Mouse (Mus musculus): Measurements from ENCODE around the gene Hoxb4. TPM values are rescaled to one million over a fixed set of nuclear protein-coding genes. Genes with fewer than 3 reads are reported as not detected.

Gene Hoxb4
- polyA plus RNA-seq, 1 experiment from 2014 or later = not detected

DNA sequence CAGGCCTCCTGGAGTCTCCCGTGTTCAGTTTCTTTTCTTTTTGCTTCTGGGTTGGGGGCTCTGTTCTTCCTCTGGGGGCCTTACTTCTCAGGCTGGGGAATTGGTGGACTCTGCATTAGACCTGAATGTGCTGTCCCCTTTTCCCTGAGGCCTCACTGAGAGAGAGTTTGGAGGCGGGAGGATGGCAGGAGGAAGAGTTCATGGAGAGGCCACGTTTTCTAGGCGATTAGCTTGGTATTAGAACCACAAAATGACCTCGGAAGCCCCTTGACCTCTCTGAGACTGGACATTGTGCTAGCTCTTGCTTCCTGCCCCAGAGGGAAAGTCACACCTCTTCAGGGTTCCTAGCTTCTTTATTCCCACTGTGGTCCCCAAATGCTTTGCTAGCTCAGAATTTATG lies 6.1 kb downstream of the Hoxb4 start:
- Histone ChIP-seq H3K4me1 (no peaks in the 10 kb centered on the region), H3K4me2 (no peak overlapping the region), H3K9me3 (replicated peaks) (no peaks in the 10 kb centered on the region), H3K4me3 (no peak overlapping the region), H3K27me3 (peaks cover 100% of the 10 kb centered on the region), H3K27ac (no peak overlapping the region), H3K36me3 (ENCODE audit: poor library complexity, severe bottlenecking) (no peaks in the 10 kb centered on the region), H3K9ac (no peak overlapping the region)
- 1% methylated on average over 5 of the region's 5 CpGs for WGBS
- ATAC-seq = no peak

DNA sequence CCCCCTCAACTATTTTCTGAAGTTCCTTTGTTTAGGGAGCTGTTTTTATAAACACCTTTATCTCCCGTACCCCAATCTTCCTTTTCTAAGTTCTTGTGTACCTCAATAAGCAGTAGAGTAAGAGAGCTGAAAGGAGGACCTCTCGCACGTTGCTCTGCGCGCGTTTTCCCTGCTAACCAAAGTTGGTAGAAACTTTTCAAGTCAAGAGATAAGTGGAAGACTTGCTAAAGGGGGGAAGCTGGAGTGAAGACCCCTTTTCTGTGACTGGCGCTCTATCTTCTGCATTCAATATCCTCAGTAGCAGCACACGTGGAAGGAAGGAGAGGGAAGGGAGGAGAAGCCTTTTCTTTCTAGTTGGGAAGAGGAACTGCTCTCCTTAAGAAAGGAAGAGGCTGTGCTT lies 6.9 kb downstream of the Hoxb4 start:
- Histone ChIP-seq H3K27ac (no peak overlapping the region), H3K27me3 (peaks cover 100% of the 10 kb centered on the region), H3K4me3 (no peak overlapping the region), H3K9me3 (replicated peaks) (no peaks in the 10 kb centered on the region), H3K36me3 (ENCODE audit: poor library complexity, severe bottlenecking) (no peaks in the 10 kb centered on the region), H3K9ac (no peak overlapping the region), H3K4me2 (no peak overlapping the region), H3K4me1 (no peaks in the 10 kb centered on the region)
- WGBS = 4% methylated on average over 8 of the region's 8 CpGs
- no peak for ATAC-seq

DNA sequence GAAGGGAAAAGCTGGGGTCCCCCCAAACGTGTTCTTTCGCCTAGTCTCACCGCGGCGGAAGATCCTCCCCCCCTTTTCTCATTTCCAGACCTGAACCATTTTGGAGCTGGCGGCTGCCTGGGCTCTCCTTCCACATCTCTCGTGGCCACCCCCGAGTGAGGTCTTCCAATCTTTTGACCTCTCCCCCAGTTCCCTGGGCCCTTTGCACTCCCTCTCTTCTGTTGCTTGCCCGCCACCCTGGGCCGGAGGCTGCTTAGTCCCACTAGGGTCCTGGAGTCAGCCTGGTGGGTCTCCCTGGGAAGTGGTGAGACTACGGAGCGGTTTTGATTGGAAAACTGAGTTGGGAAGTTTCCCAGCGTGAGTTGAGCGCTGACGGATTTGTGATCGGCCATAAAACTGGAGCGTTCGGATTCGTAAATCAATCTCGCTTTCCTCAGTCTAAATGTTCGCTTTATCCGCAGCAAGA lies 7.7 kb downstream of the Hoxb4 start:
- WGBS = 2% methylated on average over 22 of the region's 22 CpGs
- no peak overlapping the region for H3K4me2 ChIP-seq
- H3K9me3 ChIP-seq (replicated peaks) = no peaks in the 10 kb centered on the region
- H3K4me1 ChIP-seq = no peaks in the 10 kb centered on the region
- H3K27ac ChIP-seq = no peak overlapping the region
- no peak overlapping the region for H3K9ac ChIP-seq
- no peaks in the 10 kb centered on the region for H3K36me3 ChIP-seq (ENCODE audit: poor library complexity, severe bottlenecking)
- peaks cover 100% of the 10 kb centered on the region for H3K27me3 ChIP-seq
- H3K4me3 ChIP-seq = no peak overlapping the region
- no peak for ATAC-seq

DNA sequence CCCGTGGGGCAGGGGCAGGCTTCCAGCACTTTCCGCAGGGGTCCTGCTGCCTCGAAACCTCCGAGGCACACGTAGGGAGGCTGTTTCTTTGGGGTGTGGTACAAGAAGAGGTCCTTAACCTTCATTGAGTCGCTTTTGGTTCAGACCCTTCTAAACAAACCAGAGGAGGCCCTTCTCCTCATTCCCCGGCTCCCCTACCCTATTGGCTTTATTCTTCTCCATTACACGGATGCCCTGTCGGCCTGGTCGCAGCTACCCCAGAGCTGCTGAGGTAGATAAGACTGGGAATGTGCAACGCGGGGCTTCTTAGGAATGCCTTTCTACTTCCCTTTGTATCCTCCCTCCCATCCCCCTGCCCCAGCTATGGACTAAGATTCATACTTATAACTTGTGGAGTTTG lies 8.6 kb downstream of the Hoxb4 start:
- H3K27ac ChIP-seq = no peak overlapping the region

DNA sequence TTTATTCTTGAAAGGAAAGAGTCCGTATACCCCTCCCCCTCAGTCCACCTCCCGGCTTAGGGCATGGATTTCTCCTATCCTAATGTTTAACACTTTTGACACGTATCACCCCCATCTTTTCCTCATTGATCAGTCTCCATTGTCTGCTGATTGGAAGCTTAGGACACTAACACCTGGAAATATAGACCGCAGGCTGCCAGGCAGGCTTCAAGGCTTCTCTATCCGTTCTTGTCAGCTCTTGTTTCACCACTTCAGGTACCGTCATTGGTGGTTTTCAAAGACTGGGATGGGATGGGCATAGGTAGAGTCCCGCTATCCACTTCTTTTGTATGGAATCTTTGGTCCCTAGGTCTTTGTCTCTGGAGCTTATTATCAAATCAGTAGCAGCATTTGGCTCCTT lies 9.1 kb downstream of the Hoxb4 start:
- H3K4me1 ChIP-seq = no peaks in the 10 kb centered on the region
- no peak overlapping the region for H3K27ac ChIP-seq
- no peak overlapping the region for H3K4me2 ChIP-seq
- H3K4me3 ChIP-seq = no peak overlapping the region
- no peaks in the 10 kb centered on the region for H3K36me3 ChIP-seq (ENCODE audit: poor library complexity, severe bottlenecking)
- no peaks in the 10 kb centered on the region for H3K9me3 ChIP-seq (replicated peaks)
- H3K27me3 ChIP-seq = peaks cover 100% of the 10 kb centered on the region
- H3K9ac ChIP-seq = no peak overlapping the region
- ATAC-seq = no peak
- 2% methylated on average over 7 of the region's 7 CpGs for WGBS

More for the DNA sequence above, 8.6 kb downstream of the Hoxb4 start:
- no peaks in the 10 kb centered on the region for H3K9me3 ChIP-seq (replicated peaks)
- no peaks in the 10 kb centered on the region for H3K36me3 ChIP-seq (ENCODE audit: poor library complexity, severe bottlenecking)
- H3K9ac ChIP-seq = no peak overlapping the region
- ATAC-seq = no peak
- no peaks in the 10 kb centered on the region for H3K4me1 ChIP-seq
- H3K27me3 ChIP-seq = peaks cover 100% of the 10 kb centered on the region
- no peak overlapping the region for H3K4me2 ChIP-seq
- 2% methylated on average over 12 of the region's 12 CpGs for WGBS
- H3K4me3 ChIP-seq = no peak overlapping the region

DNA sequence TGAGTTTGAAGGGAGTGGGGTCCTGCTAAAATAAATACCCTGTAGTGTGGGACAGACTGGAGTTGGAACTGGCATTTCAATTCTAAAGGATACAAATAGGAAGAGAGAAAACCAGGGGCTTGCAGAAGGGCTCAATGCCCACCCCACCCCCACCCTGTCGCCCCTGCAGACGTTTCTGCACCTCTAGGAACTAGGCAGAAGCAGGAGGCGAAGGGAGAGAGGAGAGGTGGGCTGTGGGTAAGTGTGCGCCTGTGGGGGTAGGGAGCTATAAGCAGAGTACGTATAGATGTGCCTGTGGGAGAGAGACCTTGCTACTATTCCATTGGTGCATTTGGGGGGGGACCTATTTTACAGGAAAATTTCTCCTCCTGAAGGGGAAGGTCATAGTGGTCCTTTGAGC lies 9.7 kb downstream of the Hoxb4 start:
- Histone ChIP-seq H3K4me1 (no peaks in the 10 kb centered on the region), H3K4me3 (no peak overlapping the region), H3K9ac (no peak overlapping the region), H3K27ac (no peak overlapping the region), H3K27me3 (peaks cover 100% of the 10 kb centered on the region), H3K4me2 (no peak overlapping the region), H3K36me3 (ENCODE audit: poor library complexity, severe bottlenecking) (no peaks in the 10 kb centered on the region), H3K9me3 (replicated peaks) (no peaks in the 10 kb centered on the region)
- WGBS = 3% methylated on average over 5 of the region's 5 CpGs
- ATAC-seq = no peak

DNA sequence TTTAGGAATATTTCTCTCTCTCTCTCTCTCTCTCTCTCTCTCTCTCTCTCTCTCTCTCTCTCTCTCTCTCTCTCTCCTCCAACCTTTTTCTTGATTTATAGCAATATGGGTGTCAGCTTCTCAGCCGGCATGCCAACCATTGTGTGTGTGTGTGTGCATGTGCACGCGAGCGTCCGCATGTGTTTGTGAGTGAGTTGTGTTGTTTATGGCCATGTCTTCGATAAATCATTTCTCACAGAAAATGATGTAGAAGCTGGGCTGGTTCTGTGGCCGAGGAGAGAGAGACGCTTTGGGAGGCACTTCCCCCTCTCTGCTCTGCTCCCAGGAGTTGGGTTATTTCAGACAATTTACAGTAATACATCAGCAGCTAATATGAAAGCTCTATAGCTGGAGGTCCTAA lies 10.5 kb downstream of the Hoxb4 start:
- H3K27ac ChIP-seq = no peak overlapping the region
- no peaks in the 10 kb centered on the region for H3K36me3 ChIP-seq (ENCODE audit: poor library complexity, severe bottlenecking)
- no peak overlapping the region for H3K9ac ChIP-seq
- WGBS = 4% methylated on average over 8 of the region's 8 CpGs
- H3K4me1 ChIP-seq = no peaks in the 10 kb centered on the region
- H3K4me2 ChIP-seq = no peak overlapping the region
- no peak for ATAC-seq
- no peaks in the 10 kb centered on the region for H3K9me3 ChIP-seq (replicated peaks)
- peaks cover 100% of the 10 kb centered on the region for H3K27me3 ChIP-seq
- no peak overlapping the region for H3K4me3 ChIP-seq

DNA sequence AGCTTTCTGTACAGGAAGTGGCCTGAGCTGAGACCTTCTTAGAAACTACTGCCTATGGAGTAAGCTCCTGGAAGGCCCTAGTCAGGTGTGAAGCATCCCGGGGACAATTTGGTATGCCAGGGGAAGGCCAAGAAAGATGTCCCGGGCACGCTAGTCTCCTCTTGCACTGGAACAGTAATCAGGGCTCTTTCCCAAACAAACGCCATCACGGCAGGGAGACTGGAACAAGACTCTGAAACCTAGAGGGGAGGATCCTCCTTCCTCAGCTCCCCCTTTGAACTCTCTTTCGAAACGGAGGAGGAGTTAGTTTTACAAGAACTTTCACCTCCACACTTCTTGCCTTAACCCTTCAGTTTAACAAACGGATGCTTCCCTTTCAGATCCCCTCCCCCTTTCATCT lies 14.0 kb downstream of the Hoxb4 start:
- Histone ChIP-seq H3K9ac (no peak overlapping the region), H3K4me1 (no peaks in the 10 kb centered on the region), H3K27ac (no peak overlapping the region), H3K4me3 (no peak overlapping the region), H3K36me3 (ENCODE audit: poor library complexity, severe bottlenecking) (no peaks in the 10 kb centered on the region), H3K27me3 (peaks cover 100% of the 10 kb centered on the region), H3K9me3 (replicated peaks) (no peaks in the 10 kb centered on the region), H3K4me2 (no peak overlapping the region)
- WGBS = under 1% methylated on average over 8 of the region's 8 CpGs
- no peak for ATAC-seq

DNA sequence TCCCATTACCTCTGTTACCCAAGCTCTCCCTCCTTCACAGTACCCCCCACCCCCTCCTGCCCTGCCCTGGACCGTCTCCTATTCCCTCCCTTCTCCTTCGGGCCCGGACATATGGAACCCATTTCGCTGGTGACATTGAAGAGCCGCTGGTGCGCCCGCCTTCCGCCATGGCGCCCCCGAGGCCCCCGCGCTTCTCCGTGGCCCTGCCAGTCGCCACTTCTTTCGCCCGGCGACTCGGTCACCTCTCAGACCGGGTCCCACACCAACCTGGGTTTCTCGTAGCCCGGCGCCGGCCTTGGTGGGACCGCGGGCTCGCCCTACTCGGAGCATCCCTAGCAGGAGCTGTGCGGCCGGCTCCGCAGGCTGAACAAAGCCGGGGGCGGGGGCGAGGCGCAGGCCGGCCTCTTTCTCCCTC lies 14.6 kb downstream of the Hoxb4 start:
- WGBS = under 1% methylated on average over 35 of the region's 35 CpGs
- no peak overlapping the region for H3K4me3 ChIP-seq

DNA sequence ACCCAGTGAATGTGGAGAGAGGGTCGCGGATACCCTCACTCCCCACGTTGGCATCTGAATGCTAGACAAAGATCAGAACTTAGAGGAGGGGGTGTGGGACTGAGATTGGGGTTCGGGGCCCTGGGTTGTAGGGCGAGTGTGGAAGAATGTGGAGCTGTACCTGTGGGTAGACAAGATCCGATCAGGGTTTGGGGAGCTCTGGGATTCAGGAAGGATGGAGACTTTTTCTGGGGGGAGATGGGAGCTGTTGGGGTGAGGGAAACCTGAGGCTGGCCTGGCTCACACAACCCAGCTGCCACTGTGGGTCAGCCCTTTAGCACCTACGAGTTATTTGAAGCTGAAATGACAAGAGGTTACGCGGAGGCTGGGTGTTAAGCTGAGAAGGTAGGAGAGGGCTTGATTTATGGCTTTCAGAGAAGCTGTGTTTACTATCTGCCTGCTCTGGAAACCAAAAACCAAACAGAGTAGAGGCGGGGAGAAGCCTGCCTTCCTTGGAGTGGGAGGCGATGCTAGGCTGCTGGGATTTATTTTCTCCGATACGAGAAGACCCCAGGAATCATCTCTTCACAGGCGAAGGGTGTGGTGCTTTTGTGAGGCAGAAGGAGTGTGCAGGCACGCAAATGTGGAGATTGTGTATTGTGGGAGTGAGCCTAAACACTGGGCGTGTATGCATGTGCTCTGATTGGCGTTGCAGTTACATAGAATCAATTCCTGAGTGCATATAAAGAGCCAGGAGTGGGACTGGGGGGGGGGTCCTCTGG lies 15.4 kb downstream of the Hoxb4 start:
- Histone ChIP-seq H3K9ac (no peak overlapping the region), H3K27me3 (peaks cover 100% of the 10 kb centered on the region), H3K4me1 (no peaks in the 10 kb centered on the region), H3K36me3 (ENCODE audit: poor library complexity, severe bottlenecking) (no peaks in the 10 kb centered on the region), H3K9me3 (replicated peaks) (no peaks in the 10 kb centered on the region), H3K4me3 (no peak overlapping the region), H3K27ac (no peak overlapping the region), H3K4me2 (no peak overlapping the region)
- 2% methylated on average over 17 of the region's 17 CpGs for WGBS
- ATAC-seq = no peak

More for the DNA sequence above, 14.6 kb downstream of the Hoxb4 start:
- no peak for ATAC-seq
- Histone ChIP-seq H3K9me3 (replicated peaks) (no peaks in the 10 kb centered on the region), H3K4me1 (no peaks in the 10 kb centered on the region), H3K4me2 (no peak overlapping the region), H3K36me3 (ENCODE audit: poor library complexity, severe bottlenecking) (no peaks in the 10 kb centered on the region), H3K27me3 (peaks cover 100% of the 10 kb centered on the region), H3K27ac (no peak overlapping the region), H3K9ac (no peak overlapping the region)

DNA sequence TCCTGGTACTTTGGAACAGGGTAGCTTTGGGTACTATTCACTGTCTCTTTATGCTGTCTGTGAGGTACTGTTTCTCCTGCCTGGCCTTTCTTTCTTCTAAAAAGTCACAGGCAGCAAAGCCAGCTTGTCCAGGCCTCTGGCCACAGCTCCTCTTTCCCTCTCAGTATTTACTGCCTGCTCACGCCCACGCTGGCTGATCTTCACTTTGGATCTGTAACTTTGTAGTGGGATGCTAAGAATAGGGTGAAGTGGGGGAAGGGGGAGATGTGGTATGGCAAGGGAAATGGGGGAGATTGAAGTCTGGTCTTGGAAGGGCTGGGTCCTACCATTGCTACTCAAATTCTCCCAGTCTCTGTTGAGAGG lies 15.9 kb downstream of the Hoxb4 start:
- Histone ChIP-seq H3K36me3 (ENCODE audit: poor library complexity, severe bottlenecking) (no peaks in the 10 kb centered on the region), H3K9ac (no peak overlapping the region), H3K27me3 (peaks cover 100% of the 10 kb centered on the region), H3K4me3 (no peak overlapping the region), H3K4me2 (no peak overlapping the region), H3K4me1 (no peaks in the 10 kb centered on the region), H3K9me3 (replicated peaks) (no peaks in the 10 kb centered on the region), H3K27ac (no peak overlapping the region)
- no peak for ATAC-seq
- 0% methylated on average over 2 of the region's 2 CpGs for WGBS

DNA sequence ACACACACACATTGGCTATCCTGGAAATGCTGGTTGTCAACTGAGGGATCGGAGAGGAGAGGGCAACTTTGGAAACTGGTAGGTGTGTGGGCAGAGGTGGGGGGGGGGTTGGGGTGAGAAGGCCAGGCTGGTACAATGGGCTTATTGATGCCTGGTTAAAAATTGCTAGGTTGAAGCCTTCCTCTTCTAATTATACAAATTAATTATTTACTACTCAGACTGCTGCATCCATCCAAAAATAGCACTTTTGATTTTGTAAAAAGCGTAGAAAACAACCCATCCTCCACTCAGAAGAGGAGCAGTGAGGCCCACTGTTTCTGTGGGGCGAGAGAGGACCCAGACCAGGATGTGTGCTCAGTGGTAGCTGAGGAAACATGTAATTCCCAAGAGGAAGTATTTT lies 16.9 kb downstream of the Hoxb4 start:
- Histone ChIP-seq H3K9ac (no peak overlapping the region), H3K27me3 (peaks cover 100% of the 10 kb centered on the region), H3K36me3 (ENCODE audit: poor library complexity, severe bottlenecking) (no peaks in the 10 kb centered on the region), H3K27ac (no peak overlapping the region), H3K4me2 (no peak overlapping the region), H3K9me3 (replicated peaks) (no peaks in the 10 kb centered on the region), H3K4me1 (no peaks in the 10 kb centered on the region), H3K4me3 (no peak overlapping the region)
- no peak for ATAC-seq
- 14% methylated on average over 3 of the region's 3 CpGs for WGBS

DNA sequence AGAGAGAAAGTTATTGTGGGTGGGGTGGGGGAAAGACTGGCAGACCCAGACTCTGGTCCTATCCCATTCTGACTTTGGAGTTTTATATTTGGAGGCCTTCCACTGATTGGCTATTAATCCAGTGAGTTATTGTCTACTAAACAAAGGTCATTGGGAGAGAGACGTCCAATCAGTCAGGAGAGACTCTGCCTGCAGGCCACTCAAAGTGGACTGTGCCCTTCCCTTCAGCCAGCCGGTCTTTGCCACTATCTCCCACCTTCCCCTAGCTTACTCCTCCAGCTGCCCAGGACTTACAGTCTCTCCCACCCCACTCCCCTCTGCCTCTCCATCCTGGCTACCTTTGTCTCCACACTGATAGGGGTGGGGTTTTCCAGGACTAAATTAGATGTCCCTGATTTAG lies 18.5 kb downstream of the Hoxb4 start:
- ATAC-seq = no peak
- Histone ChIP-seq H3K4me1 (no peaks in the 10 kb centered on the region), H3K27ac (no peak overlapping the region), H3K4me3 (no peak overlapping the region), H3K9ac (no peak overlapping the region), H3K27me3 (peaks cover 100% of the 10 kb centered on the region), H3K4me2 (no peak overlapping the region), H3K36me3 (ENCODE audit: poor library complexity, severe bottlenecking) (no peaks in the 10 kb centered on the region), H3K9me3 (replicated peaks) (no peaks in the 10 kb centered on the region)
- whole genome bisulfite sequencing = 0% methylated on average over 2 of the region's 2 CpGs
